Mouse (Mus musculus) adrenal gland, adult 2 months (tissue): ENCODE measurements around the gene Supt4a. TPM values are rescaled to one million over a fixed set of nuclear protein-coding genes. Genes with fewer than 3 reads are reported as not detected.

Experiments
- DNase-seq: peaks from one replicate; pipeline ENCODE4 v3.0.0; 2021
- long read RNA-seq: library from polyadenylated mRNA; stranded (forward); transcript quantifications from one replicate; pipeline ENCODE4 v2.0.0, GENCODE M21; 2021
- polyA plus RNA-seq: library from polyadenylated mRNA; depleted of rRNA; stranded (reverse); fragments of >200 nt; gene quantifications from 2 replicates; pipeline ENCODE4 v1.2.3, GENCODE M21; 2012; rRNA removed
- total RNA-seq, 2 experiments: library from RNA; stranded (reverse); gene quantifications; 2 replicates each; pipeline ENCODE4 v1.2.3; 2021

The Supt4a gene
- total RNA-seq (10 to 100 TPM; 43.3 to 74.3 TPM), polyA plus RNA-seq (18.5 and 21.4 TPM in 2 replicates)
- long read RNA-seq, transcript Supt4a-201 (5 exons, 706 nt), result major isoform, 35 of 40 reads
- long read RNA-seq, partial matches to known transcripts, result 0 of 40 reads
- long read RNA-seq, other reads (novel, unspliced or antisense), result 3 of 40 reads

- peak; percentile 98 for DNase-seq
These were observed at the start of gene Supt4a for GRCm38 (mm10) chr11:87737175-87737740. Gene Supt4a (plus strand): TSS chr11:87737552.

- no peak for DNase-seq
These were observed 48.7 kb upstream of the Supt4a start for GRCm38 (mm10) chr11:87688478-87689203.

GRCm38 (mm10) chr11:87689402-87689808 lies 47.9 kb upstream of the Supt4a start:
- DNase-seq, result peak; percentile 69

DNA sequence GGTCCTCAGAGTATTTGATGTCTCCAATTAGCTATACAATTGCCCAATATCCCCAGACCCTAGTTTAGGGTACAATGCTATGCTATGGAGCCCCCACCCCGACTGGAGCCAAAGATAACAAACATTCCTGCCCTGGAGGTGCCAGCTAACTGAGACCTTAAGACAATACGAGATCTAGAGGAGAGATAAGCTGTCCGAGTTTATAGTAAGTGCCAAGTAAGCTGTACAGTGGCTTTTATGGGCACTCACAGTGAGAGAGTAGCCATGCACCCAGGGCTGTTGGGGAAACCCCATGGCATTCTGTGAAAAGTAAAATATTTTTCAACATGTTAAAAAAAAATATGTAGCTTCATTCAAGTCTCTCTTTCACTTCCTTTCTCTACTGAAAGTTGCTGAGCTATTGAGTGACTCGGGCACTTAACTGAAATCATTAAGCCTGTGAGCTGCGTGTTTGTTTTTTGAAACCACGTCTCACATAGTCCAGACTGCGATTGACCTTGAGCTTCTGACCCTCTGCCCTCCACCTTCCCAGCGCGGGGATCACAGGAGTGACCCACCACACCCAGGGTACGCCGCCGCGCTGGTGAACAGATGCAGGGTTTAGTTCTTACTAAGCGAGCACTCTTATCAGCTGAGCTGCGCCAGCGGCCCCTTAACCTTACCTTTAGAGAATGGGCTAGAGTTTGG lies 47.2 kb upstream of the Supt4a start:
- peak; percentile 35 for DNase-seq

DNA sequence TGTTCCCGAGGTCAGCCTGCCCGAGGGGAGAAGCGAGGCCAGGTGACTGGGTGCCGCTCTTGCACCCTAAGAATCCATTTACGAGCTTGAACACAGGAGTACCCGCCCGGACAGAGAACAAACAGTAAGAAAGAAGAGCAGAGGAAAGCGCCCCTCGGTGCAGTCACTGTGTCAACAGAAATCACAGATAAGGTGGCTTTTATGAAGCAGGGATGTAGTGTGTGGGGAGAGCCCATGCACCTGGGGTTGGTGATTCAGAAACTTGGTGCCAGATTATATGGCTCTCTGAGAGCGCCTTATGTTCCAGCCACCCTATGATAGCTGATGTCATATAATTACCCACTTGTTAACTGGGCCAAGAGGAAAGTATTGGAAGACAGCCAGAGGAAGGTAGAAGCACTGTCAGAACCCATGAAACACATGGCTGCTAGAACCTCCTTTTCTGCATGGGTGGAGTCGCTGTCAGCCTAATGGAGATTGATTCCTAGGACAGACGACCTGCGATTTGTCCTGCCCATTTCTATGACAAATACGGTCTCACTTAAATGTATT lies 40.1 kb upstream of the Supt4a start:
- no peak for DNase-seq

DNA sequence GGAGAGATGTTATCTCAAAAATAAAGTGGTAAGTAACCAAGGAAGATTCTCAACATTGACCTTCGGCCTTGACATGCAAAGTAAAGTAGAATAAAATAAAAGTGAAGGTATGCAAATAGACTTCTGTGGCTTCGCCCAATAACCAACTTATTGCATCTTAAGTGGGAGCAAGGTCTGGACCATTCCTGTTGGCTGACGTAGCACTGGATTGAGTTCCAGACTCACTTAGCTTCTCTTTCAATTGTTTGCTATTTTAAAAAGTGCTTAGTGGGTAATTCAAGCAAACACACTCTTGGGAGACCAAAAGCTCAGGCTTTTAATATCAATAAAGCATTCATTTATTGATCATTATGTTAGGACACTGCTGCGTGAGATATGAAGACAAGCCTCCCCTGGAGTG lies 39.2 kb upstream of the Supt4a start:
- DNase-seq, result no peak

DNA sequence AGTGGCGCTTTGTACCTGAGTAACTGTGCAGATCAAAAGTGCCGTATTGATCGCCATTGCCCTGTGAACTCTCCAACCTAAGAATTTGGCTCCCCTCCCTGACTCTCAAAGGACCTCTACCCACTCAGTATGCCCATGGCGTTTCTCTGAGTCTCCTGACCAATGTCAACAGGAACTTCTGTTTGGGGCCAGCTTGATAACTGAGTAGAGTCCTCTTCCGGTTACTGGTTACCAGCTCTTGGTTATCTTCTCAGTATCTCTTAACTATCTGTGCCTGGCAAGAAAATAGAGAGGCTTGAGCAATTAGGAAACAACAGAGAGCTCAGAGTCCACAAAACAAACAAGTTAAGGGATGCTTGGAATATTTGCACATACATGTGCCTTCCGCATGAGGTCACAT lies 36.2 kb upstream of the Supt4a start:
- no peak for DNase-seq

DNA sequence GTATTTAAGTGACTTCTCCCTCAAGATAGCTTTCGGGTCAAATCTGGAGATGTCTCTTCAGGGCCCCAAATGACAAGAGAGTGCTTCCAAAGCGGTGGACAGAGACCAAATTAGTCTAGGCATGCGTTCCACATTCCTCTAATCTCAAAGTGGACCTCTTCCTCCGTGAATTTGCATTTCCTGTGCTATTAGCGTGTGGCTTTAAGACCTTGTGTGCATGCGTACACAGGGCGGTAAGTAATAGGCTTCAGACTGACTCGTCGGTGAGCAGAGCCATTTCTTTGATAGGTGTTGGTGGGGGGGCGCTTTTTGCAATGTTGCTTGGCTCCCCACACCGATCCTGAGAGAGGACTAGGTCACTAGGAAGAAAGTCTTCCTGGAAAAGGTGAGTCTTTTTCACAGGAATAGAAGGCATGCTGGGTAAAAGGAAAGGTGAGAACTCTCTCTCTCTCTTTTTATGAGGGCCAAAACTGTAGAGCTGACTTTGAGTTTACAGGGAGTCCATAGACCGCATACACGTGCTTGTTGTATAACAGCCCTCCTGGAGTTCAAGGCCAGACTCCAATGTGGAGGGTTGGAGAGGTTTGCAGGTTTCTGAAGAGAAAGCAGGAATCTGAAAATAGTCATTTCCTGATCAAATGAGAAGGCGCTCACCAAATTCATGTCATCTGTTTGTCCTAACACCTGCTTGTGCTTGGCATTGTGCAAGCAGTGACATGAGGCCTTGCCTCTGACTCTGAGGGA lies 35.3 kb upstream of the Supt4a start:
- DNase-seq, result no peak

DNA sequence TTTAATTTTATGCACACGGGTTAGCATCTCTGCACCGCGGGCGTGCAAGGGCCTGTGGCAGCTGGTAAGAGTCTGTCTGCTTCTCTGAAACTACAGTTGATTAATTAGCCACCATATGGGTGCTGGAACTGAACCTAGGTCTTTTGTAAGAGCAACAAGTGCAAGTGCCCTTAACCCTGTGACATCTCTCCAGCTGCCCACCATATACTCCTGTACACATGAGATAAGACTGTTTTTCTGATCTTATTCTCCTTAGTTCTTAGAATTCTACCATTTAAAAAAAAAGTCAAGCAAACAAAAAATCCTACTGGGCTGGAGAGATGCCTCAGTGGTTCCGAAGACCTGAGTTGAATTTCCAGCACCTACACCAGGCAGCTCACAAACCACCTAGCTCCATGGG lies 33.7 kb upstream of the Supt4a start:
- no peak for DNase-seq

DNA sequence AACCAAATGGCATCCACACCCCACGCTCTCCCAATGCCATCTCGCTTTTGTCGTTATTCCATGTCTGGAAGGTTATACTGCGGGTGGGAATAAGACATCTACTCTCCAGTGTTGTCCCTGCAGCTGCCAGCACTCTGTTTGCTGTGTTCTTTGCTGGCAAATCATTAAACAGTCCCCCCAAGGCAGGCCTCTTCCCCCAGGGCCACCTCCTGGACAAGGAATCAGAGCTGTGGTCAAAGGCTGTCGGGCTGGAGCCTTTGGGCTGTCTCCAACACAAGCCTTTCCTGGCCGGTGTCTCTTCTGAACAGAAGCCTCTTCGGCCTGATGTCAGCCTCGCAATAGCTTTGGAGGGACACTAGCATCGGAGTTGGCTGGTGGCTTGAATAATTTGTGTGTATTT lies 33.1 kb upstream of the Supt4a start:
- no peak for DNase-seq

- no peak for DNase-seq
These were observed 29.8 kb upstream of the Supt4a start for GRCm38 (mm10) chr11:87707570-87707969.

GRCm38 (mm10) chr11:87708979-87709378 lies 28.4 kb upstream of the Supt4a start:
- DNase-seq, result no peak

GRCm38 (mm10) chr11:87709513-87710261 lies 27.7 kb upstream of the Supt4a start:
- peak; percentile 35 for DNase-seq

DNA sequence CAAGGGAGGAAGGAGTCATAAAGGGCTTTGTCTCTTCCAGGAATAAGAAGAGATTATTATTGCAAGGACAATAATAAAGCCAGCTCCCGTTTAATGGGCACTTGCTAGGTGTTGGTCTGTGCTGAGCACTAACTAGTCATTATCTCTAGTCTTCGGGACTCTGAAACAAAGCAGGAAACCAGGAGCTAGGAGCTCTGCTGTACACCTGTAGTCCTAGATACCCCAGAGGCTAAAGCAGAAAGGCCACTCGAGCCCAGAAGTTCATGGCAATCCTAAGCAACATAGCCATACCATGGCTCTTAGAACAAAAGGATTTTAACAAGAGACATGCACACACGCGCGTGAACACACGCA lies 27.1 kb upstream of the Supt4a start:
- no peak for DNase-seq

DNA sequence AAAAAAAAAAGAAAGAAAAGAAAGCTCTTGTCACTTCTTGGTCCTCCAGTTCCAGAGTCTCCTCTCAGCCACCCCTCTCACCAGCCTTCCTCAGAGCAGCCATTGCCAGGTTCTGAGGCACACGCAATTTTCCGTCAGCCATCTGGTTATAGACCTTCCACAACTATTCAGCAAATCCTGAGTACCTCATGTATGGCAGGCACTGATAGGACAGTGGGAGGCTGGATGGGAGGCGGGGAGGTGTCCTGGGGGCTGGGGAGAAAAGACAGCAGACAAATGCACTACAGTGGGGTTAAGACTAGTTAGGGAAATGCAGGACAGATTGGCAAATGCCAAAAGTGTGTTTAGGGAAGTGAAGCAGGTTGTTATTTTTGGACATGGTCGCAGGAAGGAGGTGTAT lies 25.2 kb upstream of the Supt4a start:
- DNase-seq, result no peak

DNA sequence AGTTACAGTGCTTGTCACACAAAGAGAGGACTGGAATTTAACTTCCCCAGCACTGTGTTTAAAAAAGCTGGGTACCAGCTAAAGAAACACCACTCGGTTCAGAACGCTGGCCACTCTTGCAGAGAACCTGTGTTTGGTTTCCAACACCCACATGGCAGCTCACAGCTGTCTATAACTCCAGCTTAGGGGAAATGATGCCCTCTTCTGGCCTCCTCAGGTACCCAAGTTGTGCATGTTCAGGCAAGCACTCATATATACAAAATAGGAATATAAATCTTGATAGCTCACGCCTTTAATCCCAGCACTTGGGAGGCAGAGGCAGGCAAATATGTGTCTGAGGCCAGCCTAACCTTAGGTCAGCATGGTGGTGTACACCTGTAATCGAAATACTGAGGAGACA lies 21.4 kb upstream of the Supt4a start:
- DNase-seq, result no peak

GRCm38 (mm10) chr11:87719526-87719925 lies 17.8 kb upstream of the Supt4a start:
- DNase-seq, result no peak

GRCm38 (mm10) chr11:87720324-87720723 lies 17.0 kb upstream of the Supt4a start:
- no peak for DNase-seq

DNA sequence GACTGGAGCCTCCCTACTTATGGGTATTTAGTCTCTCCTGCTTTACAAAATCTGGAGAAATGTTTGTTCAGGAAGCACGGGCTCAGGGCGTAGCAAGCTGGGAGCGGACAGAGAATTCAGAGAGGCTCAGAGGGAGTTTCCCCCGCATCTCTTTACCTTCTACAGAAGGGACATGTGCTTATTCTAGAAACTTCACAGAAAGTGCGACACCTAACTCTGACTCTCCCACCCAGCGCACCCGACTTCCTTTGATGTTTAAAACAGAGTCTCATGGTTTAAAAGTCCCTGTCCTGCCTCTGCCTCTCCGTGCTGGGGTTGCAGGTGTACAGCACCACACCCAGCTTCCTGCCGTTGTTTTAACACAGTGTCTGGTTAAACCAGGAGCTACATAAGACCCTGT lies 16.5 kb upstream of the Supt4a start:
- DNase-seq, result no peak

- no peak for DNase-seq
These were observed 15.2 kb upstream of the Supt4a start for GRCm38 (mm10) chr11:87722168-87722567.

- DNase-seq, result no peak
These were observed 14.5 kb upstream of the Supt4a start for GRCm38 (mm10) chr11:87722891-87723290.
